Mouse (Mus musculus): ENCODE measurements around the gene Adamts14. TPM values are rescaled to one million over a fixed set of nuclear protein-coding genes. Genes with fewer than 3 reads are reported as not detected.

The Adamts14 gene
- polyA plus RNA-seq, 1 experiment from 2014 or later, result 1.2 TPM

DNA sequence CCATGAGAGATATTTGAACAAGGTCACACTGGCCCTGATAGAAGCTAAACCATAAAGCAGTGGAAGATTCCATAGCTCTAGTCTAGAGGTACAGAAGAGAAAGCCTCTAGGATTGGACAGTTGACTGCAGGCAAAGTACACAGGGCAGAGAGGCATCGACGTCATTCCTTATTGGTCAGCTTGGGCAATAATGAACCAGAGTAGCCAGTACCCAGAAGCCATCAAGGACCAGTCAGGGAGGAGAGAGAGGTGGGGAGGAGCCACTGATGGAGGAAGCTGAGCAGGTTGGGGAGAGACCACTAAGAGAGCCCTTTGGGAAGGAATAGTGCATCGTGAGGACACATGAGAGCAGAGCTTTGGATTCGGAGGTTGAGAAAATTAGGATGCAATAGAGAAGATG is 95.5 kb downstream of the Adamts14 start:
- no peak for ATAC-seq (ENCODE audit: insufficient number of reproducible peaks, low FRiP score)
- no peaks in the 10 kb centered on the region for H3K9me3 ChIP-seq (replicated peaks)
- no peak overlapping the region for H3K4me3 ChIP-seq
- H3K36me3 ChIP-seq, result no peaks in the 10 kb centered on the region
- no peak overlapping the region for H3K4me2 ChIP-seq
- H3K27ac ChIP-seq (ENCODE audit: poor library complexity, severe bottlenecking), result no peak overlapping the region
- 81% methylated on average over 4 of the region's 4 CpGs for WGBS
- no peak overlapping the region for H3K9ac ChIP-seq
- peaks cover 61% of the 10 kb centered on the region for H3K27me3 ChIP-seq (replicated peaks)
- H3K4me1 ChIP-seq (replicated peaks), result peaks cover 6% of the 10 kb centered on the region; the same call in 1 of the 2 replicates

DNA sequence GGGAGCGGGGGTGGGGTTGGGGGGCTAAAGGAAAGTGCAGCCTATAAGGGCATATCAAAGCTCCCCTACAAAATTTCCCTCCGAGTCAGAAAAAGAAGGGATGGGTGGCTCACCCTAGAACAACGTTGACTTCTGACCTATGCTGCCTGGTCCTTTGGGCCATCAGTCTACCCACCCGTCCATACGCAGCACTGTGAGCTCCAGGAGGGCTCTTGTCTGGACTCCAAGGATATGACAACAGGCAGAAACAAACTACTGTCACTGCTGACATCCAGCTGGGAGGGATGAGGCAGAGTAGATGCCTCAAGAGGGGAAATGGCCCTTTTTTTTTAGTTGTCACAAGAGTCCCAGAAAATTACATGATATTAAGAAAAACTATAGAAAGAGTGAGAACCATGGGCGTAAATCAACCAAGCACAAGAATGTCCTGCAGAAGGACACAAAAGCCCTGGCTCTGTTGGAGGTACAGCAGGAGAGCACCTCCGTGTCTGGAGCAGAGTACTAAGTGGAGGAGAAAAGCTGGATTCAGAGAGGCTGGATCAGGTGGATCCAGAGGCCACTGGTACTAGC is 96.9 kb downstream of the Adamts14 start:
- Histone ChIP-seq H3K27ac (ENCODE audit: poor library complexity, severe bottlenecking) (no peak overlapping the region), H3K9me3 (replicated peaks) (no peaks in the 10 kb centered on the region), H3K4me2 (peak overlapping the region; percentile 53), H3K4me1 (replicated peaks) (peaks cover 6% of the 10 kb centered on the region; the same call in 1 of the 2 replicates), H3K36me3 (no peaks in the 10 kb centered on the region), H3K4me3 (0 out of 2 replicates have a peak overlapping the region, but pooled peaks have one; percentile 5), H3K27me3 (replicated peaks) (peaks cover 65% of the 10 kb centered on the region), H3K9ac (no peak overlapping the region)
- WGBS, result 42% methylated on average over 7 of the region's 7 CpGs
- no peak for ATAC-seq (ENCODE audit: insufficient number of reproducible peaks, low FRiP score)

DNA sequence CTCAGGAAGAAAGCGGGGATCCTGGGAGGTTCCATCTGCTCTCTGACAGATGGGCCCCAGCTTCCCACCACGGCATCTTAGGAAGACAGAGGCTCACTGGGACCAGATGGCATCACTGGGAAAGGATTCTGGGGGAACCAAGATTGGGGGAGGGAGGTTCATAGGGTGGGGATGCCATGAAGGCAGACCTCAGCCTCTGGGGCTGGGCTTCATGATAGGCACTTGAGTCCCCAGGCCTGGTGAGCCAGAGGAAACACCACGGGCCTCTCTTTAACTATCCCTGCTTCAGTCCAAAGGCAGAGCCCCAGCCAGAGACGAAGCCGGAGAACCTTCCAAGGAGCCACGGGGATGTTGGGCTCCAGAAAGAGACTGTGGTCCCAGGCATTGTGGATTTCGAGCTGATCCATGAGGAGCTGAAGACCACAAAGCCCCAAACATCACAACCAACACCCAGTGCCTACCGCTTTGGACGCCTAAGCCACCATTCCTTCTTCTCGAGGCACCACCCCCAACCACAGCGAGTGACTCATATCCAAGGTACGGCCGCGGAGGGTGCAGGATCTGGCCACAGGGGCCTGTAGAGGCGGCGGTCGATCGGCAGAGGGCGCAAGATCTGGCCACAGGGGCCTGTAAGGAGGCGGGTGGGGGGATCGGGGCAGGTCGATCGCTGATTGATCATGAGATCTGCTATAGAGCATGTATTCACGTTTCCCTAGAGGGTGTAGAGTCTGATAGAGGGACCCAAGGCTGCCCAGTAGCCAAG is 97.6 kb downstream of the Adamts14 start:
- ATAC-seq (ENCODE audit: insufficient number of reproducible peaks, low FRiP score), result peak; percentile 36; the same call in 1 of the 2 replicates
- Histone ChIP-seq H3K27me3 (replicated peaks) (peaks cover 65% of the 10 kb centered on the region), H3K4me3 (peak overlapping the region; percentile 5; the same call in 1 of the 2 replicates), H3K27ac (ENCODE audit: poor library complexity, severe bottlenecking) (no peak overlapping the region), H3K9ac (no peak overlapping the region), H3K4me1 (replicated peaks) (peaks cover 6% of the 10 kb centered on the region; the same call in 1 of the 2 replicates), H3K4me2 (peak overlapping the region; percentile 53), H3K9me3 (replicated peaks) (no peaks in the 10 kb centered on the region), H3K36me3 (no peaks in the 10 kb centered on the region)
- 11% methylated on average over 24 of the region's 24 CpGs for WGBS

DNA sequence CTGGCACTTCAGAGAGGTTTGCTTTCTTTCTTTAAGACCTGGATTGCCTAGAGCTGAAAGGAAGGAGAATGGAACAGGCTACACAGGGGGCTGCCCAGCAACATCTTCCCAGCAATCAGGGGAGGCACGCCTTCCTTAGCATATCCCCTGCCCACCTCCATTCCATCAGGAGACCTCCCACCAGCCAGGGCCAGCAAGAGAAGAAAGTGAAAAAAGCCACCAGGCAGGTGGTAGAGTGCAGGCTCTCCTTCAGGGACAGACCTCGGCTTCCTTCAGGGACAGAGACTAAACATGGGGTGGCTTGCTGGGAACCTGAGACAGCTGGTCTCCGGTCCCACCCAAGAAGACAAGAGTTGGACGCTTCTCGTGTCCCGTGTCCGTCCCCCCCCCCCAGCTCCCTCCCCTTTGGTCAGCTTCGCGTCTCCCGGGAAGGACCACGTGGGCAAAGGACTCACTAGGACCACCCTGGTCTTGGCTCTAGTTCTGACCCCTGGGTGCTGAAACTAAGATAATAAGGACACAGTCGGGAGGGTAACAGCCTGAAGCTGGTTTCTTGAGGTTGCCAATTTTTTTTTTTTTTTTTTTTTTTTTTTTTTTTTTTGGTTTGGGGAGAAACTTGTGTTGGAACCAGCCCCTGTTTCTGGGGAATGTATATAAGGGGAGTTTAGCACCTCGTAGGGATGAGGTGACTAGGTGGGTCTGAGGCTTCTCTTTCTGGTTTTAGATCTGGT is 98.4 kb downstream of the Adamts14 start:
- 38% methylated on average over 12 of the region's 13 CpGs for WGBS
- Histone ChIP-seq H3K9ac (no peak overlapping the region), H3K4me2 (no peak overlapping the region), H3K4me3 (no peak overlapping the region), H3K27ac (ENCODE audit: poor library complexity, severe bottlenecking) (no peak overlapping the region), H3K4me1 (replicated peaks) (peaks cover 6% of the 10 kb centered on the region; the same call in 1 of the 2 replicates), H3K27me3 (replicated peaks) (peaks cover 65% of the 10 kb centered on the region), H3K9me3 (replicated peaks) (no peaks in the 10 kb centered on the region), H3K36me3 (no peaks in the 10 kb centered on the region)
- no peak for ATAC-seq (ENCODE audit: insufficient number of reproducible peaks, low FRiP score)

DNA sequence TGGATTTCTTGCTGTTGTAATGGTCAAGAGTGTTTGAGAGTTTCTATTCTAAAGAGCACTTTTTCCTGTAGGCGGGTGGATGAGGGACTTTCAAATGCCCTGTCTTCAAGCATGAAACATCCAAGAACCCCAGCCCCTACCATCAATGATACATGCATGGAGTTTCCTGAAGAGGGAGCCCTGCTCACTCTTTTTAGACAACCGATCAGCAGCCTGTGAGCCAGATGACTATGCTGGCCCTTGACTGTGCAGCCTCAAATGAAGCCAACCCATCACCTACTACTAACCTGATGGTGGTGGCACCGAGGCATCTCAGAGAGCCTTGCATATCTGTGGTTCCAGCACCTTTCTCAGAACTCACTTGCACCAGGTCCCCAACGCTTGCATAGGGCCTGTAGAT is 100.7 kb downstream of the Adamts14 start:
- Histone ChIP-seq H3K4me2 (no peak overlapping the region), H3K27ac (ENCODE audit: poor library complexity, severe bottlenecking) (no peak overlapping the region), H3K36me3 (no peaks in the 10 kb centered on the region), H3K4me1 (replicated peaks) (peaks cover 6% of the 10 kb centered on the region; the same call in 1 of the 2 replicates), H3K9me3 (replicated peaks) (no peaks in the 10 kb centered on the region), H3K27me3 (replicated peaks) (peaks cover 50% of the 10 kb centered on the region), H3K4me3 (no peak overlapping the region), H3K9ac (no peak overlapping the region)
- ATAC-seq (ENCODE audit: insufficient number of reproducible peaks, low FRiP score), result no peak
- WGBS, result 74% methylated on average over 4 of the region's 4 CpGs

DNA sequence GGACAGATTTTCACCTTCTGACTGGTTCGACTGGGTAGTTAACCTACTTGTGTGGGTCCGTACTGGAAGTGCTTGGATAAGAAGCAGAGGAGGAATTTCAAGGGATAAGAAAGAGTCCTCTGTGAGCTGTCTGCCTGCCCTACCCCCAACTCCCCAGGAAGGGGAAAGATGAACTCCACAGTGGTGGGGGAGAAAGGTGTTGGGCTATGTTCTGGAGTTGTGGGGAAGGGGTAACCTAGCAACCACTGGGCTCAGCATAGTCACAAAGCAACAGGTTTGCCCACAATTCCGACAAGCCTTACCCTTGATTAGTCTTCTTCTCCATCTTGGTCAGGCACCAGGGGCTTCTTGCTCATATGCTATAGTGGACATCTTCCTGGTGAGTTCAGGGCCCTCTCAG is 101.6 kb downstream of the Adamts14 start, which contains the start of gene Tbata:
Gene Tbata (plus strand): TSS at position 301 of the 400 bp plus-strand sequence.
- WGBS, result 43% methylated on average over 3 of the region's 3 CpGs
- Histone ChIP-seq H3K36me3 (no peaks in the 10 kb centered on the region), H3K9me3 (replicated peaks) (no peaks in the 10 kb centered on the region), H3K4me1 (replicated peaks) (peaks cover 6% of the 10 kb centered on the region; the same call in 1 of the 2 replicates), H3K4me3 (no peak within 1 kb of the TSS), H3K4me2 (no peak within 1 kb of the TSS), H3K27me3 (replicated peaks) (peaks cover 45% of the 10 kb centered on the region), H3K27ac (ENCODE audit: poor library complexity, severe bottlenecking) (no peak within 1 kb of the TSS), H3K9ac (no peak within 1 kb of the TSS)
- no peak for ATAC-seq (ENCODE audit: insufficient number of reproducible peaks, low FRiP score)

DNA sequence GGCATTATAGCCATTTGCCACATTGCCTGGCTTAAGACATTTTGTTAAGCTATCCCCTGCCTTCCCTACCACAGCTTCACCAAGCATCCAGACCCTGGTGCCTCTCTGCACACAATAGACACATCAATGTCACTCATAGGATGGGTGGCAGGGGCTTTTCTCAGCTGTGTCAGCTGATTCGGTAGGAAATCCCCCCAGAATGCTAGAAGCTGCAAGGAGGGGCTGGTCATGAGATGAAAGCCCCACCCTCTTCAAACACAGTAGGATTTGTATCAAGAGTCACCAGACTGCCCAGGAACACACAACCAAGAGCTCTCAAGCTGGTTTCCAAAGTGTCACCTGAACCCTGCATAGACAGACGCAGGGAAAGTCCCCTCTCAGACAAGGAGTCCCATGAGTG is 104.8 kb downstream of the Adamts14 start:
- H3K4me1 ChIP-seq (replicated peaks), result no peaks in the 10 kb centered on the region
- no peaks in the 10 kb centered on the region for H3K9me3 ChIP-seq (replicated peaks)
- peaks cover 17% of the 10 kb centered on the region; the same call in 1 of the 2 replicates for H3K27me3 ChIP-seq (replicated peaks)
- H3K36me3 ChIP-seq, result no peaks in the 10 kb centered on the region
- no peak overlapping the region for H3K4me3 ChIP-seq
- 61% methylated on average over 2 of the region's 2 CpGs for WGBS
- H3K4me2 ChIP-seq, result no peak overlapping the region
- H3K9ac ChIP-seq, result no peak overlapping the region
- no peak for ATAC-seq (ENCODE audit: insufficient number of reproducible peaks, low FRiP score)
- no peak overlapping the region for H3K27ac ChIP-seq (ENCODE audit: poor library complexity, severe bottlenecking)

DNA sequence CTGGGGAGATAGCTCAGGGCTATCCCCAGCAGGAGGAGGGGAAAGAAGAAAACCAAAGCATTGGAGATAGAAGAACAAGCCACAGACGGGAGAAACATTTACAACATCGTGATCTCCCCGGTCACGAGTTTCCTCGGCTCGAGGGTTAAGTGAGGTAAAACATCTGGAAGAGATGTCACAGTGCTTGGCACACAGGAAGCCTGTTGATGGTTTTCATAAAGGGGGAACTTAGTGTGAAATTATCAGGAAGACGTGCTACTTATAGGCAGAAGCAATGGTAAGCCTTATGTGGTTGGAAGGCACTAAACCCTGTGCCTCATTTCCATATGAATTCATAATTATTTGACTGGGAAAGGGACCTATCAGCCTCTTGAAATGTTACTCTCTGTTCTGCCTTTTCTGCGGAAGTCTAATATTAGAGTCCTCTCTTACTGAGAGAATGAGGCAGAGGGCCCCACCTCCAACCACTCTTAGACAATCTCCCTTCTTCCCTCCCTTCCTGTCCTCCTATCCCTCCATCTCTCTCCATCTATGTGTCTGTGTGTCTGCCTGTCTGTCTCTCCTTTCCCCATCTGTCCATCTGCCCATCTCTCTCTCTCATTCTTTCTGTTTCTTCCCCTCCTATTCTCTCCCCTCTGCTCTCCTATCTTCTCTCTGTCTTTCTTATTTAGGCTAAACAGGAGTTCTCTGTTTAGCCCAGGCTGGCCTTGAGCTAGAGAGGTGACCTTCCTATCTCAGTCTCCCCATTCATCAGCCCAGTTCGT is 105.7 kb downstream of the Adamts14 start:
- H3K27me3 ChIP-seq (replicated peaks), result 0 out of 2 replicates have a peak, but pooled peaks cover 9% of the 10 kb centered on the region
- no peak overlapping the region for H3K4me2 ChIP-seq
- ATAC-seq (ENCODE audit: insufficient number of reproducible peaks, low FRiP score), result no peak
- 59% methylated on average over 9 of the region's 9 CpGs for WGBS
- no peaks in the 10 kb centered on the region for H3K36me3 ChIP-seq
- H3K9ac ChIP-seq, result no peak overlapping the region
- H3K9me3 ChIP-seq (replicated peaks), result no peaks in the 10 kb centered on the region
- no peak overlapping the region for H3K27ac ChIP-seq (ENCODE audit: poor library complexity, severe bottlenecking)
- no peak overlapping the region for H3K4me3 ChIP-seq
- no peaks in the 10 kb centered on the region for H3K4me1 ChIP-seq (replicated peaks)

DNA sequence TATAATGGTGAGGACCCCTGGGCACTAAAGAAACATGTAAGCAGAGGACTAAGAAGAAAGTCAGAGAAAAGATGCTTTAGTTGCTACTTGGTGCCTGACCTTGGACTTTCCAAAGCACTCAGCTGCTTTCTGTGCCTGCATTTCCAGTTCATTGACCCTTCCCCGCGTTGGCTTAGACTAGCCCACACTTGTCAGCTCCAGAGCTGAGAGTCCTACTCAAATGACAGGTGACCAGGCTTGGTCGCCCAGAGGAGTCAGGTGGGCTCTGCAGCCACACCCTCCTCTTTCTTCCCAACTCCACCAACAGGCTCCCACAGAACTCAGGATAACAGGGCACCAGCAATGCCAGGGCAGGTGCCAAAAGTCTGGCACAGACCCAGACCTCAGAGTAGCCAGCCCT is 110.9 kb downstream of the Adamts14 start:
- H3K9me3 ChIP-seq (replicated peaks), result no peaks in the 10 kb centered on the region
- no peak for ATAC-seq (ENCODE audit: insufficient number of reproducible peaks, low FRiP score)
- H3K4me1 ChIP-seq (replicated peaks), result no peaks in the 10 kb centered on the region
- no peaks in the 10 kb centered on the region for H3K27me3 ChIP-seq (replicated peaks)
- H3K27ac ChIP-seq (ENCODE audit: poor library complexity, severe bottlenecking), result no peak overlapping the region
- H3K9ac ChIP-seq, result no peak overlapping the region
- 67% methylated on average over 3 of the region's 3 CpGs for WGBS
- no peak overlapping the region for H3K4me3 ChIP-seq
- no peaks in the 10 kb centered on the region for H3K36me3 ChIP-seq
- no peak overlapping the region for H3K4me2 ChIP-seq

DNA sequence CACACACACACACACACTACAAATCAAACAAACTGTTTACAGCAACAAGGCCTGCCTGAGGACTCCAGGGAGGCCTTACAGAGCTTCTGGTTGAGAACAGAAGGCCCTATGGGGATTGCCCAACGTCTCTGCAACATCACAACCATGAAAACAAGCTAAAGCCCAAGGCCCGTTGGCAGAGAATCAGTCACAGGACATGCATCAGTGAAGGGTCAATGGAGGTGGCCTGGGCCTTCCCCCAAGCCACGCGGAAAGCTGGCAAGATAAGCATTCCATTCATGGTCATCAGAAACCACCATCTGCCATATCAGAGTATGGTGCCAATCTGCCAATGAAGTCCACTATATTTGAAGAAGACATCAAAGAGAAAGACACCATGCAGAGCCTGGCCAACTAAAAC is 112.6 kb downstream of the Adamts14 start:
- H3K27me3 ChIP-seq (replicated peaks), result no peaks in the 10 kb centered on the region
- no peaks in the 10 kb centered on the region for H3K36me3 ChIP-seq
- WGBS, result 73% methylated on average over 4 of the region's 4 CpGs
- H3K9ac ChIP-seq, result no peak overlapping the region
- H3K9me3 ChIP-seq (replicated peaks), result no peaks in the 10 kb centered on the region
- no peak for ATAC-seq (ENCODE audit: insufficient number of reproducible peaks, low FRiP score)
- H3K4me3 ChIP-seq, result no peak overlapping the region
- no peak overlapping the region for H3K27ac ChIP-seq (ENCODE audit: poor library complexity, severe bottlenecking)
- H3K4me1 ChIP-seq (replicated peaks), result no peaks in the 10 kb centered on the region
- H3K4me2 ChIP-seq, result no peak overlapping the region
